ENCODE assay signal across 9 mouse cellular contexts in genomic region chr8:107104547-107104946, GRCm38 (mm10). TPM values are rescaled to one million over a fixed set of nuclear protein-coding genes. Genes with fewer than 3 reads are reported as not detected.
DNase-seq lines count a peak whose midpoint lies in the region; TF ChIP-seq lines count a peak whose summit lies in the region.
"Had no signal": no experiment of that assay in that cellular context is flagged by ENCODE, and none has a peak within 500 bp of the region (broad histone marks: within the 10 kb centered on the region; RNA-seq: fewer than 3 reads in every experiment).

No protein-coding gene starts in this region.

- H3K27me3 ChIP-seq in ES-Bruce4 (ENCODE audit: control insufficient read depth, insufficient read depth, low read length, poor library complexity, severe bottlenecking) = no peaks in the 10 kb centered on the region
- no peaks in the 10 kb centered on the region for H3K27me3 ChIP-seq in small intestine, adult 2 months (ENCODE audit: control insufficient read depth, insufficient read depth, low read length)
- H3K27me3 ChIP-seq: heart, embryonic 15.5 days had no signal

- H3K36me3 ChIP-seq in ES-Bruce4 (ENCODE audit: control insufficient read depth, insufficient read depth, low read length, poor library complexity, severe bottlenecking) = no peaks in the 10 kb centered on the region
- H3K36me3 ChIP-seq in small intestine, adult 2 months (ENCODE audit: control insufficient read depth, insufficient read depth, low read length) = no peaks in the 10 kb centered on the region
- H3K36me3 ChIP-seq: heart, embryonic 15.5 days had no signal

- TF ChIP-seq CTCF in ES-Bruce4 (IDR thresholded peaks at IDR 0.05; ENCODE audit: low read depth, low read length) = peak; percentile 90
- peak; percentile 90; the same call in 1 of the 2 replicates for TF ChIP-seq CTCF in small intestine, adult 2 months (IDR thresholded peaks at IDR 0.05; ENCODE audit: extremely low read depth, insufficient read length, insufficient replicate concordance, low read depth, low read length)

- H3K4me1 ChIP-seq in ES-Bruce4 (ENCODE audit: control insufficient read depth, insufficient read depth, low read length) = no peaks in the 10 kb centered on the region
- H3K4me1 ChIP-seq in small intestine, adult 2 months (ENCODE audit: control insufficient read depth, insufficient read depth, insufficient read length, low read length) = no peaks in the 10 kb centered on the region
- H3K4me1 ChIP-seq: heart, embryonic 15.5 days had no signal

- no peak overlapping the region for H3K9ac ChIP-seq in ES-Bruce4 (ENCODE audit: low read depth, poor library complexity, severe bottlenecking)
- H3K9ac ChIP-seq: heart, embryonic 15.5 days had no signal

- TF ChIP-seq EP300 in ES-Bruce4 (IDR thresholded peaks at IDR 0.05; ENCODE audit: insufficient read depth, low read depth, low read length) = no peak

- TF ChIP-seq POLR2A in ES-Bruce4 (IDR thresholded peaks at IDR 0.05; ENCODE audit: insufficient read depth, low read length) = no peak
- no peak for TF ChIP-seq POLR2A in small intestine, adult 2 months (IDR thresholded peaks at IDR 0.05; ENCODE audit: low read depth, low read length)

- peak; percentile 47 for DNase-seq in CD4-positive helper T cell, adult 2 months (ENCODE audit: low read depth, low spot score)
- peak; percentile 25 for DNase-seq in cerebellum, adult 11-12 months
- DNase-seq in gastrocnemius, adult 18-20 months (ENCODE audit: low spot score) = peak; percentile 82
- DNase-seq in kidney, postnatal 4 days = peak; percentile 89 to 90
- DNase-seq in lung, postnatal 14 days = peak; percentile 90
- peak; percentile 42 for DNase-seq in yolk sac, embryonic 10.5 days (ENCODE audit: low spot score)

- H3K4me3 ChIP-seq in ES-Bruce4 (ENCODE audit: low read depth, low read length) = no peak overlapping the region
- H3K4me3 ChIP-seq in small intestine, adult 2 months (ENCODE audit: low read depth, low read length) = no peak overlapping the region
- H3K4me3 ChIP-seq: heart, embryonic 15.5 days had no signal

- no peak overlapping the region for H3K27ac ChIP-seq in ES-Bruce4 (ENCODE audit: insufficient read depth, low read length)
- no peak overlapping the region for H3K27ac ChIP-seq in small intestine, adult 2 months (ENCODE audit: insufficient read depth, low read depth, low read length)
- H3K27ac ChIP-seq: heart, embryonic 15.5 days had no signal

- no peaks in the 10 kb centered on the region for H3K9me3 ChIP-seq in ES-Bruce4 (replicated peaks; ENCODE audit: control insufficient read depth, insufficient read depth, low read length, poor library complexity, severe bottlenecking)
- H3K9me3 ChIP-seq: heart, embryonic 15.5 days had no signal

- 15% methylated on average over 4 of the region's 4 CpGs for WGBS in small intestine, adult 2 months

RNA-seq across cellular contexts. Expression of gene Terf2, which starts 8.2 kb away (rescaled TPM):
- 40.8 and 48.6 TPM in 2 replicates for polyA plus RNA-seq in ES-Bruce4 (2011; ENCODE audit: insufficient read depth, insufficient read length, low read depth, missing spikeins)
- total RNA-seq in gastrocnemius, adult 18-20 months (2021) = 10 to 100 TPM; 11.5 to 13.9 TPM
- polyA plus RNA-seq in small intestine, adult 2 months (2012; rRNA removed) = 2.5 and 4.5 TPM in 2 replicates

RNA-seq across cellular contexts. Expression of gene Tmed6, which starts 39.1 kb away (rescaled TPM):
- polyA plus RNA-seq in ES-Bruce4 (2011; ENCODE audit: insufficient read depth, insufficient read length, low read depth, missing spikeins) = not detected in 2 replicates
- total RNA-seq in gastrocnemius, adult 18-20 months (2021) = not detected
- 7.1 and 88.2 TPM in 2 replicates for polyA plus RNA-seq in small intestine, adult 2 months (2012; rRNA removed)
- polyA plus RNA-seq: heart, embryonic 15.5 days had no signal

RNA-seq across cellular contexts. Expression of gene Cyb5b, which starts 45.9 kb away (rescaled TPM):
- polyA plus RNA-seq in ES-Bruce4 (2011; ENCODE audit: insufficient read depth, insufficient read length, low read depth, missing spikeins) = 102 and 105 TPM in 2 replicates
- total RNA-seq in gastrocnemius, adult 18-20 months (2021) = 10 to 100 TPM; 33.2 to 38.3 TPM
- 86.2 and 157 TPM in 2 replicates for polyA plus RNA-seq in small intestine, adult 2 months (2012; rRNA removed)

RNA-seq across cellular contexts. Expression of gene Nip7, which starts 47.9 kb away (rescaled TPM):
- polyA plus RNA-seq in ES-Bruce4 (2011; ENCODE audit: insufficient read depth, insufficient read length, low read depth, missing spikeins) = 130 and 156 TPM in 2 replicates
- 10 to 100 TPM; 16.5 to 18.0 TPM for total RNA-seq in gastrocnemius, adult 18-20 months (2021)
- polyA plus RNA-seq in small intestine, adult 2 months (2012; rRNA removed) = 5.9 and 10.8 TPM in 2 replicates

RNA-seq across cellular contexts. Expression of gene Cog8, which starts 48.1 kb away (rescaled TPM):
- 20.0 and 21.4 TPM in 2 replicates for polyA plus RNA-seq in ES-Bruce4 (2011; ENCODE audit: insufficient read depth, insufficient read length, low read depth, missing spikeins)
- total RNA-seq in gastrocnemius, adult 18-20 months (2021) = 10 to 100 TPM; 18.0 to 18.2 TPM
- 11.7 and 18.7 TPM in 2 replicates for polyA plus RNA-seq in small intestine, adult 2 months (2012; rRNA removed)

Comparison
In these comparisons a context has a peak if more than half of its experiments do, and no peak if none do; other contexts are left out.
1. DNase-seq: peak in every context shown above with its lines; median percentile 90 in lung, postnatal 14 days; 90 in kidney, postnatal 4 days; 82 in gastrocnemius, adult 18-20 months; 47 in CD4-positive helper T cell, adult 2 months; 42 in yolk sac, embryonic 10.5 days; 25 in cerebellum, adult 11-12 months.